Mouse (Mus musculus) layer of hippocampus, postnatal 36 days (tissue): ENCODE measurements around the gene Gdf15. TPM values are rescaled to one million over a fixed set of nuclear protein-coding genes. Genes with fewer than 3 reads are reported as not detected.
A peak's percentile ranks its signal among the peaks of the same experiment; 100 is the strongest.

Experiments
- DNase-seq, 2 experiments: peaks; one replicate each; pipeline ENCODE4 v3.0.0; 2022
- total RNA-seq, 2 experiments: library from RNA; stranded (reverse); gene quantifications; 2 replicates each; pipeline ENCODE4 v1.2.3; 2021

Gdf15 gene
- total RNA-seq, 2 experiments from 2014 or later, result not detected

DNA sequence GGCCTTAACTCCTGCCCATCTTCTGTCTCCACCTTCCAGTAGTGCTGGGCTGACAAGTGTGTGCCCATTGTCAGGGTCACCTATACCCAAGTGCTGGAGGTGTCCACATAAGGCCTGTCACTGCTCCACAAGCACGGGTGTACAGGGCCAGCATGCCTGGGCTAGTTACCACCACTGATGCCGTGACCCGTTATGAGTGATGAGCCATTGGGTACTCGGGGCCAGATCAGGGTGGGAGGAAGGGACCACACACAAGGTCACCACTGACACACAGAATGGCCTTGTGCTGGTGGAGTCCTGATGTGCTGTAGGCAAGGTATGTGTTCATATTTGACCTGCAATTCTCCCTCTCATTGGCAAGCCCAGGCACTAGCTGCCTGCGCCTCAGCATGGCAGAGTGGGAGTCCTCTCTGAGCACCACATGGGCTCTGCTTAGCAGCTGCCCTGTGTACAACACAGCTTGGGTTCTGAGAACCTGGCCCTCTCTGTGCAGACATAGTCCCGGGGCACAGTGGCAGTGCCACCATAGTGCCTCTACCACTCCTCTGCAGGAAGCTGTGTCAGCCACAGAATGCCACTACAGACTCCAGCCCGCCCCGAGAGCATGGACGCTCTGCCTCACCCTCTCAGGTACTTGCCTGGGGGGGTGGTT lies 47.5 kb downstream of the Gdf15 start:
- DNase-seq, result no peak

GRCm38 (mm10) chr8:70583476-70584387 lies 48.5 kb downstream of the Gdf15 start:
- peak; percentile 58 to 69 for DNase-seq

Other genes starting within 250 kb of the Gdf15 start
- gene Crtc1, start 192.9 kb downstream of the Gdf15 start, total RNA-seq, result 100 to 1,000 TPM; 181 to 187 TPM
- gene Klhl26, start 155.5 kb downstream of the Gdf15 start, total RNA-seq, result 10 to 100 TPM; 57.4 to 59.0 TPM
- gene Tmem59l, start 145.1 kb downstream of the Gdf15 start, total RNA-seq, result 100 to 1,000 TPM; 312 to 335 TPM
- gene Crlf1, start 139.3 kb downstream of the Gdf15 start, total RNA-seq, result 10 to 100 TPM; 42.9 to 45.2 TPM
- gene Rex1bd, start 125.7 kb downstream of the Gdf15 start, total RNA-seq, result 100 to 1,000 TPM in 1 of 2 experiments, 10 to 100 TPM in 1; 97.5 to 102 TPM
- 100 to 1,000 TPM; 947 to 957 TPM for gene Uba52, start 121.7 kb downstream of the Gdf15 start, total RNA-seq
- 100 to 1,000 TPM; 436 to 447 TPM for gene Fkbp8, start 104.7 kb downstream of the Gdf15 start, total RNA-seq
- 10 to 100 TPM; 38.2 to 38.3 TPM for gene Kxd1, start 104.5 kb downstream of the Gdf15 start, total RNA-seq
- 10 to 100 TPM; 18.6 to 23.4 TPM for gene Ell, start 93.0 kb downstream of the Gdf15 start, total RNA-seq
- gene Isyna1, start 38.1 kb downstream of the Gdf15 start, total RNA-seq, result 10 to 100 TPM; 42.9 to 54.3 TPM
- gene Ssbp4, start 23.6 kb downstream of the Gdf15 start, total RNA-seq, result 100 to 1,000 TPM; 276 to 279 TPM
- gene Lrrc25, start 16.3 kb downstream of the Gdf15 start, total RNA-seq, result 1 to 10 TPM in 1 of 2 experiments, under 1 TPM in 1; 0.33 to 1.0 TPM
- 10 to 100 TPM; 23.1 TPM for gene Pgpep1, start 27.9 kb upstream of the Gdf15 start, total RNA-seq
- gene Lsm4, start 40.8 kb upstream of the Gdf15 start, total RNA-seq, result 10 to 100 TPM; 60.3 to 68.5 TPM
- gene Jund, start 66.5 kb upstream of the Gdf15 start, total RNA-seq, result 100 to 1,000 TPM; 157 to 183 TPM
- gene Iqcn, start 71.0 kb upstream of the Gdf15 start, total RNA-seq, result under 1 TPM; 0.08 to 0.10 TPM
- not detected for gene Gm3336, start 86.1 kb upstream of the Gdf15 start, total RNA-seq
- 1 to 10 TPM; 1.5 to 2.4 TPM for gene Pde4c, start 91.3 kb upstream of the Gdf15 start, total RNA-seq
- gene Rab3a, start 122.2 kb upstream of the Gdf15 start, total RNA-seq, result 100 to 1,000 TPM; 729 to 765 TPM
- gene Mpv17l2, start 128.5 kb upstream of the Gdf15 start, total RNA-seq, result 10 to 100 TPM; 34.3 to 35.8 TPM
- 100 to 1,000 TPM; 153 to 158 TPM for gene Pik3r2, start 144.3 kb upstream of the Gdf15 start, total RNA-seq
- gene Mast3, start 172.6 kb upstream of the Gdf15 start, total RNA-seq, result 100 to 1,000 TPM; 452 to 459 TPM
- under 1 TPM; 0.56 to 0.87 TPM for gene Il12rb1, start 176.0 kb upstream of the Gdf15 start, total RNA-seq
- 10 to 100 TPM; 18.5 to 25.6 TPM for gene Arrdc2, start 207.3 kb upstream of the Gdf15 start, total RNA-seq
- gene Kcnn1, start 230.8 kb upstream of the Gdf15 start, total RNA-seq, result 10 to 100 TPM; 16.9 to 17.7 TPM
- 10 to 100 TPM; 83.4 to 95.4 TPM for gene Ccdc124, start 241.5 kb upstream of the Gdf15 start, total RNA-seq